Mouse (Mus musculus) MEL (cell line): ENCODE data around the gene Actn2.

Experiments used
- CTCF ChIP-seq, 3 experiments: IDR thresholded peaks in 2 of 3; conservative IDR thresholded peaks in 1 of 3; 2 replicates each; pipeline ENCODE4 v1.5.1; 2011 to 2012; ENCODE audit warnings: low read length in 3 of 3, low read depth in 2 of 3, mild to moderate bottlenecking in 2 of 3, improper control_type of control experiment in 1 of 3, inconsistent platforms in 1 of 3, mixed read lengths in 1 of 3, moderate library complexity in 1 of 3; ENCODE audit not compliant: control insufficient read depth in 1 of 3, insufficient read depth in 1 of 3, poor library complexity in 1 of 3, severe bottlenecking in 1 of 3
- HCFC1 ChIP-seq: IDR thresholded peaks from 2 replicates; pipeline ENCODE4 v1.6.1; 2012; ENCODE audit warnings: low read depth, mild to moderate bottlenecking, inconsistent platforms, low read length, improper control_type of control experiment, moderate library complexity
- POLR2A ChIP-seq, 2 experiments: IDR thresholded peaks; 2 replicates each; pipeline ENCODE4 v1.6.1; 2011 to 2012; ENCODE audit warnings: low read length in 2 of 2, mild to moderate bottlenecking in 2 of 2, control low read depth in 1 of 2, improper control_type of control experiment in 1 of 2, low read depth in 1 of 2, moderate library complexity in 1 of 2; ENCODE audit not compliant: control insufficient read depth in 1 of 2, insufficient read depth in 1 of 2, poor library complexity in 1 of 2
- POLR2AphosphoS2 ChIP-seq: IDR thresholded peaks from 2 replicates; pipeline ENCODE4 v1.6.1; 2011; ENCODE audit warnings: low read length, improper control_type of control experiment
- POLR2AphosphoS5 ChIP-seq: IDR thresholded peaks from 2 replicates; pipeline ENCODE4 v1.6.1; 2012; ENCODE audit warnings: low read depth, borderline replicate concordance, mild to moderate bottlenecking, inconsistent platforms, low read length, moderate library complexity, mixed read lengths
- ZKSCAN1 ChIP-seq: IDR thresholded peaks from 2 replicates; pipeline ENCODE4 v1.6.1; 2012; ENCODE audit warnings: low read depth, mild to moderate bottlenecking, inconsistent platforms, low read length, improper control_type of control experiment, moderate library complexity

- no peak for TF ChIP-seq POLR2AphosphoS2
- TF ChIP-seq POLR2A (IDR thresholded peaks at IDR 0.05; ENCODE audit: control insufficient read depth in 1 of 2, insufficient read depth in 1 of 2, low read depth in 1 of 2, low read length in 2 of 2, poor library complexity in 1 of 2): no peak
- TF ChIP-seq CTCF (IDR thresholded peaks at IDR 0.05 in 2 of 3, conservative IDR thresholded peaks at IDR 0.05 in 1 of 3; ENCODE audit: control insufficient read depth in 1 of 3, insufficient read depth in 1 of 3, low read depth in 2 of 3, low read length in 3 of 3, poor library complexity in 1 of 3, severe bottlenecking in 1 of 3): no peak
- TF ChIP-seq POLR2AphosphoS5: no peak
- TF ChIP-seq ZKSCAN1: no peak
- no peak for TF ChIP-seq HCFC1
These were observed 94.6 kb downstream of the Actn2 start for GRCm38 (mm10) chr13:12245938-12246337.
